Comparison of ENCODE assay signal across 11 mouse cellular contexts in the genomic region with DNA sequence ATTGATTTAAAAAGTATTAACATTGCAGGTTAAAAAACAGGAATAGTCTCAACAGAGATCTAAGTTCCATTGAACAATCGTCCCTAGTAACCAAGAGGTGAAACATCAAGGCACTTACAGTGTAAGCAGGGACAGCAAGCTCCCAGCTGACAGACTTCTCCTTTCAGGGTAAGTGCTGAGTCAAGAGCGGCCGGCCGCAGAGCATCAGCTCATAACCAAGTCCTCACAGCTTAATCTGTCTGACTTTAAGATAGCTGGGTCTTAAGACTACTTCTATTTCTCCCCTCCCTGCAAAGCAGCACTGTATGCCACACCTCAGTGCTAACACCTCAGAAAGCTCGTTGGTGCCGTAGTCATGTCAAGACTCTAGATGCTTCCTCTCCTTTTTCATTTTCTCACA. TPM values are rescaled to one million over a fixed set of nuclear protein-coding genes. Genes with fewer than 3 reads are reported as not detected.
DNase-seq lines count a peak whose midpoint lies in the region; ATAC-seq and TF ChIP-seq lines count a peak whose summit lies in the region.
"Had no signal": no experiment of that assay in that cellular context is flagged by ENCODE, and none has a peak within 500 bp of the region (broad histone marks: within the 10 kb centered on the region; RNA-seq: fewer than 3 reads in every experiment).

No protein-coding gene starts in this region.

- no peaks in the 10 kb centered on the region for H3K9me3 ChIP-seq in limb, embryonic 13.5 days
- no peaks in the 10 kb centered on the region for H3K9me3 ChIP-seq in limb, embryonic 10.5 days (replicated peaks)
- no peaks in the 10 kb centered on the region for H3K9me3 ChIP-seq in ES-E14 (ENCODE audit: control insufficient read depth, insufficient read depth, low read depth, low read length)
- no peaks in the 10 kb centered on the region for H3K9me3 ChIP-seq in liver, embryonic 13.5 days (replicated peaks)
- H3K9me3 ChIP-seq: limb, embryonic 12.5 days had no signal

- DNase-seq in limb, embryonic 10.5 days (ENCODE audit: low spot score): no peak
- no peak for DNase-seq in ES-E14 (ENCODE audit: low read depth, low spot score)
- DNase-seq in brain, embryonic 14.5 days (ENCODE audit: low read depth): peak; percentile 10
- peak; percentile 43 for DNase-seq in liver, embryonic 13.5 days
- no peak for DNase-seq in gastrocnemius, adult 8-10 months (ENCODE audit: low spot score in 2 of 2)
- no peak for DNase-seq in right cerebral cortex, postnatal 10 days (ENCODE audit: low spot score in 2 of 2)
- DNase-seq in kidney, adult 11 months: no peak
- DNase-seq: cerebellum, adult 9-10 months had no signal

- no peak for ATAC-seq in limb, embryonic 13.5 days (ENCODE audit: low FRiP score, low read depth)
- peak; percentile 59 for ATAC-seq in liver, embryonic 13.5 days (ENCODE audit: low read depth)

- H3K27me3 ChIP-seq in limb, embryonic 13.5 days: no peaks in the 10 kb centered on the region
- no peaks in the 10 kb centered on the region for H3K27me3 ChIP-seq in limb, embryonic 10.5 days (ENCODE audit: low read depth, poor library complexity, severe bottlenecking)
- H3K27me3 ChIP-seq in liver, embryonic 13.5 days: no peaks in the 10 kb centered on the region
- H3K27me3 ChIP-seq: limb, embryonic 12.5 days had no signal

- TF ChIP-seq POLR2A in brain, embryonic 14.5 days (IDR thresholded peaks at IDR 0.05; ENCODE audit: borderline replicate concordance, extremely low read depth, insufficient read depth, insufficient read length, poor library complexity, severe bottlenecking): no peak

- no peak for TF ChIP-seq CTCF in brain, embryonic 14.5 days (IDR thresholded peaks at IDR 0.05; ENCODE audit: borderline replicate concordance, extremely low read depth, insufficient read depth, insufficient read length)

- no peak overlapping the region for H3K4me2 ChIP-seq in limb, embryonic 13.5 days (replicated peaks)
- H3K4me2 ChIP-seq in liver, embryonic 13.5 days: peak overlapping the region; percentile 33
- H3K4me2 ChIP-seq: limb, embryonic 12.5 days had no signal

- no peak overlapping the region for H3K27ac ChIP-seq in limb, embryonic 13.5 days
- H3K27ac ChIP-seq in limb, embryonic 10.5 days: no peak overlapping the region
- no peak overlapping the region for H3K27ac ChIP-seq in ES-E14 (ENCODE audit: insufficient read depth, low read depth, low read length, poor library complexity, severe bottlenecking)
- peak overlapping the region; percentile 66 for H3K27ac ChIP-seq in liver, embryonic 13.5 days
- H3K27ac ChIP-seq: kidney, postnatal 0 days; limb, embryonic 12.5 days had no signal

- peak overlapping the region; percentile 48; the same call in 1 of the 2 replicates for H3K9ac ChIP-seq in limb, embryonic 13.5 days
- H3K9ac ChIP-seq in ES-E14 (ENCODE audit: insufficient read depth, low read depth, low read length, poor library complexity, severe bottlenecking): peak overlapping the region; percentile 33; the same call in 1 of the 2 replicates
- 0 out of 2 replicates have a peak overlapping the region, but pooled peaks have one; percentile 24 for H3K9ac ChIP-seq in liver, embryonic 13.5 days
- H3K9ac ChIP-seq: limb, embryonic 12.5 days had no signal

- in situ Hi-C loops in ES-E14 (cut with MboI; ENCODE audit: low sequenced_read_pairs in 2 of 2, unreplicated experiment in 2 of 2): no loop called here

- H3K4me3 ChIP-seq in limb, embryonic 13.5 days: no peak overlapping the region
- H3K4me3 ChIP-seq in limb, embryonic 10.5 days: no peak overlapping the region
- no peak overlapping the region for H3K4me3 ChIP-seq in ES-E14 (ENCODE audit: insufficient read depth in 1 of 2, low read depth in 1 of 2, low read length in 2 of 2, poor library complexity in 1 of 2, severe bottlenecking in 1 of 2)
- H3K4me3 ChIP-seq in liver, embryonic 13.5 days (replicated peaks): no peak overlapping the region
- H3K4me3 ChIP-seq: limb, embryonic 12.5 days had no signal

- 72% methylated on average over 6 of the region's 6 CpGs for WGBS in limb, embryonic 13.5 days
- 81% methylated on average over 6 of the region's 6 CpGs for WGBS in limb, embryonic 10.5 days
- WGBS in liver, embryonic 13.5 days (ENCODE audit: insufficient replicate concordance): 7% methylated on average over 6 of the region's 6 CpGs

- H3K4me1 ChIP-seq in limb, embryonic 13.5 days: peaks cover 33% of the 10 kb centered on the region
- H3K4me1 ChIP-seq in limb, embryonic 10.5 days: peaks cover 30% of the 10 kb centered on the region
- peaks cover 12 to 20% of the 10 kb centered on the region in 2 experiments for H3K4me1 ChIP-seq in ES-E14 (ENCODE audit: control insufficient read depth in 2 of 2, insufficient read depth in 2 of 2, low read length in 2 of 2, poor library complexity in 1 of 2)
- H3K4me1 ChIP-seq in liver, embryonic 13.5 days (replicated peaks): peaks cover 68% of the 10 kb centered on the region

- no peaks in the 10 kb centered on the region for H3K36me3 ChIP-seq in limb, embryonic 13.5 days
- H3K36me3 ChIP-seq in limb, embryonic 10.5 days: peaks cover 13% of the 10 kb centered on the region
- peaks cover 6% of the 10 kb centered on the region; the same call in 1 of the 2 replicates for H3K36me3 ChIP-seq in ES-E14 (ENCODE audit: control insufficient read depth, insufficient read depth, low read length, poor library complexity, severe bottlenecking)
- peaks cover 7% of the 10 kb centered on the region; the same call in 1 of the 2 replicates for H3K36me3 ChIP-seq in liver, embryonic 13.5 days
- H3K36me3 ChIP-seq: limb, embryonic 12.5 days had no signal

TF ChIP-seq in ES-E14, 5 proteins besides CTCF, POLR2A, EP300 and RAD21:
- TF ChIP-seq HCFC1 (IDR thresholded peaks at IDR 0.05; ENCODE audit: borderline replicate concordance, insufficient read depth, low read length) (no peak), MAFK (IDR thresholded peaks at IDR 0.05; ENCODE audit: insufficient read depth, low read depth, low read length) (no peak), ZNF384 (IDR thresholded peaks at IDR 0.05; ENCODE audit: low read depth, low read length) (no peak), CHD2 (IDR thresholded peaks at IDR 0.05; ENCODE audit: low read depth, low read length) (no peak), ZC3H11A (IDR thresholded peaks at IDR 0.05; ENCODE audit: borderline replicate concordance, low read depth, low read length) (no peak)

RNA-seq across cellular contexts. Expression of gene Scaf4, which starts 5.2 kb away (rescaled TPM):
- polyA plus RNA-seq in limb, embryonic 13.5 days (2015; fragmentation: Nextera tagmentation; extraction: Ambion mirVana): 27.3 and 28.5 TPM in 2 replicates
- polyA plus RNA-seq in limb, embryonic 10.5 days (2016; fragmentation: Nextera tagmentation; extraction: Ambion mirVana): 38.8 and 39.6 TPM in 2 replicates
- total RNA-seq in ES-E14 (2012; rRNA removed): 36.0 and 57.7 TPM in 2 replicates
- 52.6 and 61.2 TPM in 2 replicates for polyA plus RNA-seq in brain, embryonic 14.5 days (2012; rRNA removed)
- 9.8 and 13.0 TPM in 2 replicates for polyA plus RNA-seq in liver, embryonic 13.5 days (2015; fragmentation: Nextera tagmentation; extraction: Ambion mirVana)
- 10 to 100 TPM; 13.5 to 18.9 (median 15.9) TPM for total RNA-seq in gastrocnemius, adult 8-10 months (2022)

RNA-seq across cellular contexts. Expression of gene Sod1, which starts 58.5 kb away (rescaled TPM):
- 1,085 and 1,159 TPM in 2 replicates for polyA plus RNA-seq in limb, embryonic 13.5 days (2015; fragmentation: Nextera tagmentation; extraction: Ambion mirVana)
- 1,367 and 1,406 TPM in 2 replicates for polyA plus RNA-seq in limb, embryonic 10.5 days (2016; fragmentation: Nextera tagmentation; extraction: Ambion mirVana)
- 990 and 1,081 TPM in 2 replicates for total RNA-seq in ES-E14 (2012; rRNA removed)
- polyA plus RNA-seq in brain, embryonic 14.5 days (2012; rRNA removed): 511 and 557 TPM in 2 replicates
- 1,329 and 1,400 TPM in 2 replicates for polyA plus RNA-seq in liver, embryonic 13.5 days (2015; fragmentation: Nextera tagmentation; extraction: Ambion mirVana)
- total RNA-seq in gastrocnemius, adult 8-10 months (2022): 100 to 1,000 TPM; 295 to 338 (median 309) TPM

Comparison
In these comparisons a context has a peak if more than half of its experiments do, and no peak if none do; other contexts are left out.
1. DNase-seq: peak in brain, embryonic 14.5 days (single experiment) and liver, embryonic 13.5 days (single experiment); none in limb, embryonic 10.5 days (single experiment), ES-E14 (single experiment), gastrocnemius, adult 8-10 months (0 of 2), right cerebral cortex, postnatal 10 days (0 of 2) and kidney, adult 11 months (single experiment).
2. Peak in every context shown above with its lines, with median percentiles within 50 percentile points of each other: H3K9ac ChIP-seq.